Mouse (Mus musculus) neural tube, embryonic 14.5 days (tissue): ENCODE data around the gene Stx18. TPM values are rescaled to one million over a fixed set of nuclear protein-coding genes. Genes with fewer than 3 reads are reported as not detected.
A peak's percentile ranks its signal among the peaks of the same experiment; 100 is the strongest.

Experiments used
- ATAC-seq: fragments of 200-750 bp; cut with Nextera tagmentation; 2 replicates; pipeline ENCODE4 v1.8.0; 2017; ENCODE audit warnings: low read depth, mild to moderate bottlenecking, moderate TSS enrichment, moderate library complexity
- H3K27ac ChIP-seq: fragments of 300-500 bp; sonication (generic); 2 replicates; pipeline ENCODE4 v1.5.1; 2014; ENCODE audit warnings: low read depth, mild to moderate bottlenecking, control low read depth, low read length, moderate library complexity, mixed read lengths
- H3K27me3 ChIP-seq: fragments of 300-500 bp; sonication (generic); 2 replicates; pipeline ENCODE4 v1.6.1; 2014; ENCODE audit warnings: low read length; ENCODE audit not compliant: control insufficient read depth, insufficient read depth
- H3K36me3 ChIP-seq: fragments of 300-500 bp; sonication (generic); 2 replicates; pipeline ENCODE4 v1.6.1; 2014; ENCODE audit warnings: low read length, mixed read lengths; ENCODE audit not compliant: control insufficient read depth, insufficient read depth
- H3K4me1 ChIP-seq: fragments of 300-500 bp; sonication (generic); 2 replicates; pipeline ENCODE4 v1.6.1; 2014; ENCODE audit warnings: low read length; ENCODE audit not compliant: control insufficient read depth, insufficient read depth
- H3K4me2 ChIP-seq: fragments of 300-500 bp; sonication (generic); 2 replicates; pipeline ENCODE4 v1.6.1; 2014; ENCODE audit warnings: mild to moderate bottlenecking, low read depth, low read length, control low read depth
- H3K4me3 ChIP-seq: fragments of 300-500 bp; sonication (generic); 2 replicates; pipeline ENCODE4 v1.5.1; 2014; ENCODE audit warnings: low read depth, low read length, control low read depth, mixed read lengths
- H3K9ac ChIP-seq: fragments of 300-500 bp; sonication (generic); replicated peaks from 2 replicates; pipeline ENCODE4 v1.6.1; 2014; ENCODE audit warnings: low read depth, mild to moderate bottlenecking, control low read depth, low read length, mixed read lengths
- H3K9me3 ChIP-seq: fragments of 300-500 bp; sonication (generic); 2 replicates; pipeline ENCODE4 v1.6.1; 2016; ENCODE audit warnings: low read length; ENCODE audit not compliant: control insufficient read depth
- WGBS: fragments of 180-500 bp; shearing (Covaris S2); extraction: QIAGEN DNeasy Blood & Tissue Kit; methylation state at CpG from one replicate; pipeline ENCODE4 v1.1.7; 2014; 5-methylcytosine and 5-hydroxymethylcytosine counted together
- polyA plus RNA-seq: library from polyadenylated mRNA; unstranded; fragments of >200 nt; fragmentation: Nextera tagmentation; extraction: Ambion mirVana; gene quantifications from 2 replicates; pipeline ENCODE4 v1.2.1, GENCODE M21; 2014

The Stx18 gene
- polyA plus RNA-seq, 1 experiment from 2014 or later: 38.7 TPM

DNA sequence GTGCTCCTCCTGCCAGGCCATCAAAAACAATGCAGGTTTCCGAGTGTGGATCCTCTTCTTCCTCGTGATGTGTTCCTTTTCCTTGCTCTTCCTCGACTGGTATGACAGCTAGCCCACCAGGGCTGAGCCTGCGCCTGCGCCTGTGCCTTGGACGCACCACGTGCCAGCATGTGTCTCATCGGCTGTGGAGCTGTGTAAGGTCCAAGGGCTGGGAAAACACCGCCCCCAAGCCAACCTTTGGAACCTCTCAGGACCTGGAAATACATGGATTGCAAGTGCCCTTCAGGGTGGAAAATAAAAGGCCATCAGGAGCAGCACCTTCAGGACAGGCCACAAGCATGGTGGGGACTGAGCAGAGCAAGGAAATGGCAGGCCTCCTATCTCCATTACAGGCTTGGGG, 97.7 kb downstream of the Stx18 start:
- no peaks in the 10 kb centered on the region for H3K4me1 ChIP-seq
- no peaks in the 10 kb centered on the region for H3K27me3 ChIP-seq
- no peak overlapping the region for H3K4me3 ChIP-seq
- 92% methylated on average over 9 of the region's 9 CpGs for WGBS
- H3K9ac ChIP-seq: no peak overlapping the region
- no peak overlapping the region for H3K4me2 ChIP-seq
- no peak; the same call in 1 of the 2 replicates for ATAC-seq
- H3K36me3 ChIP-seq: peaks cover 55% of the 10 kb centered on the region
- no peak overlapping the region for H3K27ac ChIP-seq
- no peaks in the 10 kb centered on the region for H3K9me3 ChIP-seq

- Histone ChIP-seq H3K27ac (no peak overlapping the region), H3K27me3 (no peaks in the 10 kb centered on the region), H3K4me3 (no peak overlapping the region), H3K4me2 (no peak overlapping the region), H3K4me1 (no peaks in the 10 kb centered on the region), H3K36me3 (peaks cover 64% of the 10 kb centered on the region), H3K9ac (no peak overlapping the region), H3K9me3 (no peaks in the 10 kb centered on the region)
- ATAC-seq: no peak
- 85% methylated on average over 9 of the region's 9 CpGs for WGBS
These were observed 98.6 kb downstream of the Stx18 start for GRCm38 (mm10) chr5:38137163-38137562.

DNA sequence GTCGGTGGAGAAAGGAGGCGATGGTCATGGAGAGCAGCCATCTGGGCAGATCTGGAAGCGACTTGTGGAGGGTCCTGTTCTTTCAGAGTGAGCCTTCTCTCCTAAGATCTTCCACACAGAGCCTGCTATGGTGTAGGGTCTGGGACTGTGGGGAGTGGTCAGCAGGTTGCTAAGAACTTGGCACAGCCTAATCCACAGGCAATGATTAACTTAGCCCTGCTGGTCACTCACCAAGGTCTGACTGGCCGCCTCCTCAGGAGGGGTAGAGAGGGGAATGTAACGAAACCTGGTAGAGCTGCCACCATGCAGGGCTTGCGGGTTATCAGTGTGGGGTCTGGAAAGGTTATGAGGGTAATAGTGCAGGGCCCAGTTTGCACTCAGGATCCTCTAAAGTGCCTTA, 102.4 kb downstream of the Stx18 start:
- ATAC-seq: no peak
- no peak overlapping the region for H3K27ac ChIP-seq

DNA sequence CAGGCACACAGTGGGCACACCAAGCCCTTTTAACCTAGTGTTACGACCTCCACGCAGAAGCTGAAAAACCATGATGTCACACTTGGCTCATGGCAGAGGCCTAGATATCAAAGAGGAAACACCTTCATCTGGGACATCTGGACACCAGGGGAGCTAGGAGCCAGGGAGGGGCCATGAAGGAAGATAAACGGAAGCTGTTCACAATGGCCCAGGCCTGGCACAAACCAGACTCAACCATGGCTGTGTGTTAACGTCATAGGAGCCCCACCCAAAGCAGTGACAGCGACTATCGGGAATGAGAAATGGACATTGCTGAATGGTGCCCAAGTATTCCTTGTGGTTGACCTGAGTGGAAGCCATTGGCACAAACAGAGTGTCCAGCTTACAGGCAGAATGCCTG, 108.0 kb downstream of the Stx18 start:
- H3K9me3 ChIP-seq: no peaks in the 10 kb centered on the region
- ATAC-seq: no peak
- no peak overlapping the region for H3K27ac ChIP-seq
- H3K4me3 ChIP-seq: no peak overlapping the region
- no peak overlapping the region for H3K9ac ChIP-seq
- no peaks in the 10 kb centered on the region for H3K27me3 ChIP-seq
- peaks cover 75% of the 10 kb centered on the region for H3K36me3 ChIP-seq
- H3K4me2 ChIP-seq: no peak overlapping the region
- 87% methylated on average over 6 of the region's 6 CpGs for WGBS
- peaks cover 16% of the 10 kb centered on the region for H3K4me1 ChIP-seq

More for the DNA sequence above, 102.4 kb downstream of the Stx18 start:
- no peaks in the 10 kb centered on the region for H3K9me3 ChIP-seq
- no peak overlapping the region for H3K4me2 ChIP-seq
- H3K27me3 ChIP-seq: no peaks in the 10 kb centered on the region
- no peak overlapping the region for H3K4me3 ChIP-seq
- 0 out of 2 replicates have a peak, but pooled peaks cover 1% of the 10 kb centered on the region for H3K4me1 ChIP-seq
- no peak overlapping the region for H3K9ac ChIP-seq
- 81% methylated on average over 6 of the region's 6 CpGs for WGBS
- peaks cover 85% of the 10 kb centered on the region for H3K36me3 ChIP-seq

- Histone ChIP-seq H3K4me1 (peaks cover 57% of the 10 kb centered on the region), H3K27me3 (no peaks in the 10 kb centered on the region), H3K36me3 (peaks cover 82% of the 10 kb centered on the region), H3K4me2 (0 out of 2 replicates have a peak overlapping the region, but pooled peaks have one; percentile 11), H3K9ac (no peak overlapping the region), H3K27ac (no peak overlapping the region), H3K9me3 (no peaks in the 10 kb centered on the region), H3K4me3 (no peak overlapping the region)
- WGBS: 58% methylated on average over 3 of the region's 3 CpGs
- no peak for ATAC-seq
These were observed 112.7 kb downstream of the Stx18 start for GRCm38 (mm10) chr5:38151264-38151663.

DNA sequence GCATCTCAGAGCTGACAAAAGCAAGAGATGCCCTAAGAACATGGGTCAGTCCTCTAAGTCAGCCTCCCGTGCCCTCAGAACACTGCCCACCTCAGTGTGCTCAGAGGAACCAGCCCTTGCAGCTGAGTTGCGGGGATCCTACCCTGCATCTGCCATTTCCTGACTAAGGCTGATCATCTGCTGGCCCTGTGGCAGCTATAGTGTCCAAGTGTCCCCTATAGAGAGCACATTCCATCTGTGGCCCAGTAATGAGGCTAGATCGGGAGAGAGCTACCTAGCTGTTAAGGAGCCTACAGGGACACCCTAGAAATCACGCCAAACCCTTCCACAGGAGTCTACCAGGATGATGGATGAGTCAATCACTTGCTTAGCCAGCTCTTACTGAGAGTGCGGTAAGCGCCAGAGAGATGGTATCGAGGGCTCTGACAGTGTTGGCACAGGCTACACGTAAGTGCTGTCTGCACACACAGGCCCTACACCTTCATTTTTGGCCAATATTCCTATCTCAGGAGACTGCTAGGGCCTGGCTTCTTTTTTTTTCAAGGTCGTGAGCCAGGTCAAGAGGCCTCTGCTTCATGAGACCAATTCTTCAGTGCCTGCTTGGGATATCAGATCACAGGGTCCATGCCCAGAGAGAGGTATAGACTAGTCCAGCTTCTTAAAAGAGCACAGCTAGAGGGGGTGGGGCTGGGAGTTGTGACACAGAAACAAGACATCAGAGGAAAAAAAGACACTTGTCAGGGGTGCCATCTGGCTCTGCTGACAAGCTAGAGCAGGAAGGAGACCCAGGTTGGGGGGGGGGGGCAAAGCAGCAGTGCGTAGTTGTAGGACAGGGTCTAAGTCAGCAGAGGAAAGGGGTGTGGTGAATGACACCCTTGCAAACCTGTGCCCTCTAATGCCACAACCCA, 113.9 kb downstream of the Stx18 start:
- Histone ChIP-seq H3K27ac (no peak overlapping the region), H3K4me2 (peak overlapping the region; percentile 32), H3K4me1 (peaks cover 68% of the 10 kb centered on the region), H3K9ac (0 out of 2 replicates have a peak overlapping the region, but pooled peaks have one; percentile 25), H3K27me3 (no peaks in the 10 kb centered on the region), H3K9me3 (no peaks in the 10 kb centered on the region), H3K4me3 (no peak overlapping the region), H3K36me3 (peaks cover 83% of the 10 kb centered on the region)
- 59% methylated on average over 10 of the region's 10 CpGs for WGBS
- ATAC-seq: no peak

DNA sequence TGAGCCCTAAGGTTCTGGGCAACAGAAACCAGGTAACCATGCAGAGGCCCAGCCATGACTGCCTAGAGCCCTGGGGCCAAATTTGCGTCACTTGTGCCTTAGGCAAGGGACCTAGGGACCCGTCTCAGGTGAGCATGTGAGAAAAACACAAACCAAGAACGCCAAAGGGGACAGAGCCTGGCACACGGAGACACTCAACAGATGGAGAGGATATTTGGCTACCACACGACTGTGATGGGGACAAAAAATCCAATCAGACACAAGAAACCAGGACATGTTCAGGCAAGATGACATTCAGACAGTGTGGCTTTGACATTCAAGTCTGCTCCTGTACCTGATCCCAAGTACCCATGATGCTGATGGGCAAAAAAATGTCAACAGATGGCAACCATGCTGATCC, 115.1 kb downstream of the Stx18 start:
- Histone ChIP-seq H3K4me2 (peak overlapping the region; percentile 32; the same call in 1 of the 2 replicates), H3K9ac (peak overlapping the region; percentile 25; the same call in 1 of the 2 replicates), H3K9me3 (no peaks in the 10 kb centered on the region), H3K4me3 (no peak overlapping the region), H3K27me3 (no peaks in the 10 kb centered on the region), H3K4me1 (peaks cover 68% of the 10 kb centered on the region), H3K27ac (no peak overlapping the region), H3K36me3 (peaks cover 77% of the 10 kb centered on the region)
- WGBS: 93% methylated on average over 5 of the region's 5 CpGs
- no peak for ATAC-seq

GRCm38 (mm10) chr5:38157481-38158020, 119.0 kb downstream of the Stx18 start:
- peak overlapping the region; percentile 95 for H3K27ac ChIP-seq
- peak overlapping the region; percentile 95 for H3K4me3 ChIP-seq
- no peak for ATAC-seq
- no peaks in the 10 kb centered on the region for H3K27me3 ChIP-seq
- 42% methylated on average over 9 of the region's 9 CpGs for WGBS
- peak overlapping the region; percentile 99 for H3K9ac ChIP-seq
- peak overlapping the region; percentile 89 for H3K4me2 ChIP-seq
- peaks cover 56% of the 10 kb centered on the region for H3K4me1 ChIP-seq
- H3K36me3 ChIP-seq: peaks cover 45% of the 10 kb centered on the region
- no peaks in the 10 kb centered on the region for H3K9me3 ChIP-seq

GRCm38 (mm10) chr5:38158501-38158946, 120.0 kb downstream of the Stx18 start:
- Histone ChIP-seq H3K4me1 (peaks cover 46% of the 10 kb centered on the region), H3K4me2 (peak overlapping the region; percentile 89), H3K9me3 (no peaks in the 10 kb centered on the region), H3K27me3 (no peaks in the 10 kb centered on the region), H3K9ac (peak overlapping the region; percentile 99), H3K4me3 (peak overlapping the region; percentile 95), H3K36me3 (peaks cover 36% of the 10 kb centered on the region), H3K27ac (peak overlapping the region; percentile 95)
- 0% methylated on average over 17 of the region's 17 CpGs for WGBS
- peak; percentile 58 for ATAC-seq
